Mouse (Mus musculus) bone marrow macrophage, adult 2 months (primary cell): ENCODE measurements around the gene Cyp2a4.
"Not testable (repeated sequence)": the region's sequence is repeated elsewhere in the genome, so short reads cannot be mapped to it uniquely, and the experiment has no call there.

ENCODE experiments used
- CTCF ChIP-seq: IDR thresholded peaks from 2 replicates; pipeline ENCODE4 v1.5.1; 2012; ENCODE audit warnings: low read depth, mild to moderate bottlenecking, low read length, moderate library complexity
- POLR2A ChIP-seq: IDR thresholded peaks from 2 replicates; pipeline ENCODE4 v1.6.1; 2012; ENCODE audit warnings: mild to moderate bottlenecking, low read depth, low read length, borderline replicate concordance

- TF ChIP-seq POLR2A, CTCF: not testable (repeated sequence)
Measured at GRCm38 (mm10) chr7:26352258-26352657, 45.3 kb downstream of the Cyp2a4 start.
